Mouse (Mus musculus) heart, postnatal 4 days (tissue): ENCODE measurements around the gene Gpr35. TPM values are rescaled to one million over a fixed set of nuclear protein-coding genes. Genes with fewer than 3 reads are reported as not detected.

ENCODE experiments used
- DNase-seq: peaks from one replicate; pipeline ENCODE4 v3.0.0; 2021
- total RNA-seq, 2 experiments: library from RNA; stranded (reverse); gene quantifications; 2 replicates each; pipeline ENCODE4 v1.2.3; 2021

The Gpr35 gene
- total RNA-seq, 2 experiments from 2014 or later: 0.38 to 0.59 TPM

- DNase-seq: no peak
Observed at GRCm38 (mm10) chr1:92982931-92983605, 32.4 kb downstream of the Gpr35 start.

- no peak for DNase-seq
Observed at GRCm38 (mm10) chr1:92984999-92985398, 34.3 kb downstream of the Gpr35 start.

GRCm38 (mm10) chr1:92988894-92989293 is 38.2 kb downstream of the Gpr35 start:
- no peak for DNase-seq

GRCm38 (mm10) chr1:92989891-92990290 is 39.2 kb downstream of the Gpr35 start:
- no peak for DNase-seq

GRCm38 (mm10) chr1:92992214-92992855 is 41.7 kb downstream of the Gpr35 start:
- DNase-seq: no peak

GRCm38 (mm10) chr1:92992880-92993279 is 42.2 kb downstream of the Gpr35 start:
- no peak for DNase-seq

- no peak for DNase-seq
Observed at GRCm38 (mm10) chr1:93006061-93006460, 55.4 kb downstream of the Gpr35 start, which contains the start of gene Aqp12. Gene Aqp12 (plus strand): TSS chr1:93006334.

GRCm38 (mm10) chr1:93009196-93009595 is 58.5 kb downstream of the Gpr35 start:
- DNase-seq: peak; percentile 61

GRCm38 (mm10) chr1:93010731-93011130 is 60.1 kb downstream of the Gpr35 start:
- DNase-seq: peak; percentile 47

GRCm38 (mm10) chr1:93012103-93012585 is 61.5 kb downstream of the Gpr35 start:
- DNase-seq: no peak

GRCm38 (mm10) chr1:93013367-93013766 is 62.7 kb downstream of the Gpr35 start:
- no peak for DNase-seq

GRCm38 (mm10) chr1:93014460-93014859 is 63.8 kb downstream of the Gpr35 start:
- DNase-seq: peak; percentile 88

- DNase-seq: no peak
Observed at GRCm38 (mm10) chr1:93015136-93015535, 64.5 kb downstream of the Gpr35 start.

- no peak for DNase-seq
Observed at GRCm38 (mm10) chr1:93018716-93019115, 68.1 kb downstream of the Gpr35 start.

GRCm38 (mm10) chr1:93020602-93021001 is 69.9 kb downstream of the Gpr35 start:
- DNase-seq: no peak

GRCm38 (mm10) chr1:93026600-93026999 is 75.9 kb downstream of the Gpr35 start:
- no peak for DNase-seq

- no peak for DNase-seq
Observed at GRCm38 (mm10) chr1:93029387-93029786, 78.7 kb downstream of the Gpr35 start.

- no peak for DNase-seq
Observed at GRCm38 (mm10) chr1:93030060-93030459, 79.4 kb downstream of the Gpr35 start.

- no peak for DNase-seq
Observed at GRCm38 (mm10) chr1:93031199-93031598, 80.5 kb downstream of the Gpr35 start.

- peak; percentile 46 for DNase-seq
Observed at GRCm38 (mm10) chr1:93033989-93034388, 83.3 kb downstream of the Gpr35 start.

GRCm38 (mm10) chr1:93035981-93036380 is 85.3 kb downstream of the Gpr35 start:
- peak; percentile 14 for DNase-seq
